Mouse (Mus musculus) frontal cortex, postnatal 36 days (tissue): ENCODE results near the gene Tlr11.

Experiments
- DNase-seq, 2 experiments: peaks; one replicate each; pipeline ENCODE4 v3.0.0; 2022; ENCODE audit warnings: low spot score in 2 of 2

Gene Tlr11

DNA sequence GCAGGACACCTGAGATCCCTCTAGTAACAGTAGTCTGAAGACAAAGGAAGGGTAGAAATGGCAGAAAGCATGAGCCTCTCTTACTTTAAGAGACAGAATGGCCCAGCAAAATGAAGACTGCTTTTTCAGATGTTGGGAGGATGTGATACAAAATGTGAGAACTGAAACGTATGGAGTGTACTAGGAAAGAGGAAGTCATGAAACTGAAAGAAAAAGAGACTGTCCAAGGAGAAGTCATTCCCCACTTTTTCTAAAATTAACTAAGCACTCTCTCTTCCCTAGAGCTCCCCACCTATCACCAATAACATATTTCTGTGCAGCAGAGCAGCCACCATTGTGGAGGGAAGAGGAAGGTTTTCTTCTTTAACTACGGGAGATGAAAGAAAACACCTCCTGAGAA is at the start of gene Tlr11:
Tlr11 (plus strand) TSS at position 322 of the 400 bp plus-strand sequence.
- DNase-seq: no peak

DNA sequence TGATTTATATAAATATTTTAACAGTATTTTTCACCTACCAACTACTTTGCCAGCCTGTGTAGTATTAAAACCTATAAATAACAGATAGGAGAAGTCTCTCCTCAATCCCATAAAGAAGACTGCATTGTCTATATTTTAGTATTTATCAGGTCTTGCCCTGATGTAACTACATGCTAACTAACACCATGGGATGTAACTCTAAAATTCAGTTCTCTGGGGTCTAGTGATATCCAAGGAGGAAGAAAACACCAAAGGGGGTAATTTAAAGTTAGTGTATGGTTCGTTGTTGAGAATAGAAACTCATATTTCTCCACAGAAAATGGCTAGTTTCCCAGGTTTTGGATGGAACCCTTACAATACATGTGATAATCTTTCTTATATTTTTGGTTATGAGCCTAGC is 31.1 kb upstream of the Tlr11 start, which contains the start of gene Olfr734:
Olfr734 (minus strand) TSS at position 101 of the 400 bp plus-strand sequence.
- no peak for DNase-seq

DNA sequence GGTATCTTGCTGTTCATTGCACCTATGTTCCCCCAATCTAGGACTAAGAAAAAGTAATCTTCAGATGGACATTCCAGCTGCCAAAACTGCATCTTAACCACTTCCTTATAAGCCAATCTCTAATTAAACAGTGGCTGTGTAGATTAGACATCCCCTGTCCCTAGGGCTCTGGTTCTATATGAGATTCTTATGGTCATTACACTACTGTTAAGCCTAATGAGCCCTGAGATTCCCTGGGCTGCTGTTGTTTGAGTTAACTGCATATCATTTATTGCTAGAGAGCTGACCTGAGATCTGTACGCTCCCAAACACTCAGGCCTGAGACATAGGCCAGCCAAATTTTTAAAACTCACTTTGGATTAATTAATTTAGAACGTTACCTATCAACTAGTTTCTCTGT is 8.9 kb upstream of the Tlr11 start, which contains the start of gene Olfr735:
Olfr735 (minus strand) TSS at position 77 of the 400 bp plus-strand sequence.
- no peak for DNase-seq

DNA sequence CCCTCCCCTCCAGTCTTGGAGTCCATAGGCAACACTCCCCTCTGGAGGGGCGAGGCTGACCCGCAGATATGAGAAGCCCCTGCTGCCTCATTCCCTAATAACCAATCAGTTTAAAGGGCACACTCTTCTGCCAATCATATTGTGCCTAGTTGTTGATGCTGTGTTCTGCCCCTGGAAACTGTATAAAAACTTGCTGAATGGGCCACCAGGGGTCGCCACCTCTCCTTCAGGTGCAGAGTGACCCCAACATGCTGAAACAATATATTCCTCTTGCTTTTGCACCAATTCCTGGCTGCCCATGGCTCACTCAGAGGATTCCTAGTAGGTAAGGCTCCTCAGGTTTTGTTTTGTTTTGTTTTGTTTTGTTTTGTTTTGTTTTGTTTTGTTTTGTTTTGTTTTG is 5.3 kb upstream of the Tlr11 start:
- no peak for DNase-seq

DNA sequence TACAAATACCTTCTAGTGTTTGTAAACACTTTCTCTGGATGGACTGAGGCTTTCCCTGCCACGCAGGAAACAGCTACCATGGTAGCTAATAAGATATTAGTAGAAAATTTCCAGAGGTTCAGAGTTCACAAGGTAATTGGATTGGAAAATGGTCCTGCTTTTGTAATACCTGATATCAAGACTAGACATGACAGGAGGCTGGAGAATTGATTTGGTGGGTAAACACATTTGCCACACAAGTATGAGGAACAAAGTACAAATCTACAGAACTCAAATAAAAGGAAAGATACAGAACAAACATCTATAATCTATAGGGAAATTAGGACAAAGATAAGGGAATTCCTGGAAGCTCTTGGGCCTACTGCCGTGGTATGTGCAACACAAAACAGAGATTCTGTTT is 989 bp upstream of the Tlr11 start:
- DNase-seq: no peak

DNA sequence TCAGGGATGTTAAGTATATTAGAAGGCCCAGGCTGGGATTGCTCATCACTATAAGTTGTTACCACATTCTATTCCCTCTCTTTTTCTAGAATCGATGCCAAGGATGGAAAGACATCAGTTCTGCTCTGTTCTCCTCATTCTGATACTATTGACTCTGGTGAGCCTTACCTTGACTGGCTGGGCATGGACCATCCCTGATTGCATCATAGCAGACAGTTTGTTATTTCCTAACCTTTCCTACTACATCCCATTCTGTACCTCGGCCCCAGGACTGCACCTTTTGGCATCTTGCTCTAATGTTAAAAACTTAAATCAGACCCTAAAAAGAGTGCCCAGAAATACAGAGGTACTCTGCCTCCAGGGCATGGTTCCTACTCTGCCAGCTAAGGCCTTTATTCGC is 2.8 kb downstream of the Tlr11 start:
- DNase-seq: no peak

DNA sequence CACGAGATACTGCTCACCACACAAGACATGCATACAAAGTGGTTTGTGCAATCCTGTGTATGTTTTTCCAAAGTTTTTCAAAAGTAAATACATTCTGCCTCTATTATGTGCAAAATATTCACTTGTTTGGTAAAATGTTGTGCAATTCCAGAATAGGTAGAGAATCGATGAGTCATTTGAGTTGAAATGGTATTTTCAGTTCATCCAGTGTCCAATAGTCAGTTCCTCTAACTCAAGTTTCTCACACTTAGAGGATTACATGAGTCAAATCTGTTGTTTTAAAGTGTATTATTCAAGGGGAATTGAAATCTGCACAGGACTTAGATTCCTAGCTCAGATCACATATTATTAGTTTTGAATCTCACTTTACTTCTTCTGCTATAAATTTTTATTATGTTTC is 5.8 kb downstream of the Tlr11 start:
- DNase-seq: no peak

DNA sequence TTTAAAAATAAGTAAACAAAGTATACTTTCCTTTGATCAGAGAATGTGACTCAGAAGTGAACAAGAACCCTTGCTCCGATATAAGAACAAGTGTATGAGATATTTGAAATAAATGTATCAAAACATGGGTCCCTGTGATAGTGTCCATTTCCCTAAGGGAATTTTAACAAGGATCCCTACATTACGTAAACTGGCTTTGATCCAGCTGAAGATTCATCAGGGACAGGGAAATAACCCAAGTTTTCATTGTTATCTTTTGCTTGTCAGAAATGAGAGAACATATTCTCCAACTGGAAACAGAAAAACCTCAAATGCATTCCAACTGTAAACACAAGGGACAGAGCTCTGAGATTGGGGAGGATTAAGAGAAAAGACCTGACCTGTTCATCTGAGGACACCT is 23.1 kb downstream of the Tlr11 start, which contains the start of gene Olfr736:
Olfr736 (plus strand) TSS at position 301 of the 400 bp plus-strand sequence.
- no peak for DNase-seq

DNA sequence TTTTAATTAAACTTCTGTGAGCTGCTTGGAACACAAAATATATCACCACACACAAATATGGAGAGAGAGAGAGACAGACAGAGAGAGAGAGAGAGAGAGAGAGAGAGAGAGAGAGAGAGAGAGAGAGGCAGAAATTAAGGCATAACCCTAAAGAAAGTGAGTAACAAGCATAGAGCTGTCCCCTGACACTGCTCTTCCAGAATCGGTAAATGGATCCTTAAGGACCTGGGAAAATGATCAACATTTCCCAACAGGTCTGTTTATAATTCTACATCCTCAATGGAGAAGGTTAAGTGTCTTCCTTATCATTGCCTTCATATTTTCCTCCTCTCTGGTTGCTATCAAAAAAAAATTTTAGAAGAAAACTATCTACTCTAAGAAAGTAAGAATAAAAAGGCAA is 49.6 kb downstream of the Tlr11 start, which contains the start of gene Olfr738:
Olfr738 (plus strand) TSS at position 301 of the 400 bp plus-strand sequence.
- DNase-seq: no peak
